ENCODE assay signal across 9 mouse cellular contexts in genomic region chr13:109439436-109440161, GRCm38 (mm10).
DNase-seq lines count a peak whose midpoint lies in the region; TF ChIP-seq lines count a peak whose summit lies in the region.
"Had no signal": no experiment of that assay in that cellular context is flagged by ENCODE, and none has a peak within 500 bp of the region (broad histone marks: within the 10 kb centered on the region; RNA-seq: fewer than 3 reads in every experiment).

No protein-coding gene starts in this region.

- H3K9me3 ChIP-seq in hindbrain, embryonic 10.5 days: no peaks in the 10 kb centered on the region
- H3K9me3 ChIP-seq: G1E had no signal

- no peaks in the 10 kb centered on the region for H3K36me3 ChIP-seq in hindbrain, embryonic 10.5 days
- H3K36me3 ChIP-seq: G1E had no signal

- WGBS in hindbrain, embryonic 10.5 days: 71% methylated on average over 5 of the region's 5 CpGs
- WGBS in olfactory bulb, adult 2 months: 79% methylated on average over 5 of the region's 5 CpGs

- peaks cover 25% of the 10 kb centered on the region for H3K4me1 ChIP-seq in hindbrain, embryonic 10.5 days (replicated peaks)
- H3K4me1 ChIP-seq in olfactory bulb, adult 2 months (ENCODE audit: control insufficient read depth, insufficient read depth, low read length): peaks cover 2% of the 10 kb centered on the region; the same call in 1 of the 2 replicates

- peak overlapping the region; percentile 89 for H3K27ac ChIP-seq in layer of hippocampus, adult 2 months
- H3K27ac ChIP-seq in hindbrain, embryonic 10.5 days: peak overlapping the region; percentile 78
- H3K27ac ChIP-seq in olfactory bulb, adult 2 months (ENCODE audit: insufficient read depth, low read depth, low read length): peak overlapping the region; percentile 82

- DNase-seq in layer of hippocampus, adult 2 months (ENCODE audit: low spot score in 2 of 2): no peak
- DNase-seq in layer of hippocampus, postnatal 25 days (ENCODE audit: extremely low spot score in 1 of 2, low spot score in 1 of 2): no peak
- DNase-seq in hindbrain, embryonic 10.5 days (ENCODE audit: low spot score): no peak
- DNase-seq in kidney, postnatal 36 days: peak; percentile 80 to 83
- DNase-seq in frontal cortex, postnatal 36 days (ENCODE audit: low spot score in 2 of 2): no peak
- DNase-seq in right cerebral cortex, postnatal 14 days: no peak
- DNase-seq in cerebellum, adult 11 months: no peak

- no peaks in the 10 kb centered on the region for H3K27me3 ChIP-seq in hindbrain, embryonic 10.5 days (ENCODE audit: insufficient read depth, poor library complexity, severe bottlenecking)

- TF ChIP-seq POLR2A in olfactory bulb, adult 2 months (IDR thresholded peaks at IDR 0.05; ENCODE audit: insufficient read depth, low read depth, low read length): no peak

- no peak for TF ChIP-seq CTCF in layer of hippocampus, adult 2 months (conservative IDR thresholded peaks at IDR 0.05)
- no peak for TF ChIP-seq CTCF in olfactory bulb, adult 2 months (IDR thresholded peaks at IDR 0.05; ENCODE audit: insufficient read depth, low read depth, low read length)

- peak overlapping the region; percentile 82 for H3K4me3 ChIP-seq in layer of hippocampus, adult 2 months
- H3K4me3 ChIP-seq in hindbrain, embryonic 10.5 days: peak overlapping the region; percentile 50
- H3K4me3 ChIP-seq in olfactory bulb, adult 2 months (ENCODE audit: insufficient read depth, low read depth, low read length): no peak overlapping the region

Comparison
In these comparisons a context has a peak if more than half of its experiments do, and no peak if none do; other contexts are left out.
1. DNase-seq: peak in kidney, postnatal 36 days (2 of 2); none in layer of hippocampus, adult 2 months (0 of 2), layer of hippocampus, postnatal 25 days (0 of 2), hindbrain, embryonic 10.5 days (single experiment), frontal cortex, postnatal 36 days (0 of 2), right cerebral cortex, postnatal 14 days (single experiment) and cerebellum, adult 11 months (single experiment).
2. Peak in every context shown above with its lines, with median percentiles within 50 percentile points of each other: H3K27ac ChIP-seq.